Comparison of ENCODE assay signal across 25 mouse cellular contexts in the genomic region with DNA sequence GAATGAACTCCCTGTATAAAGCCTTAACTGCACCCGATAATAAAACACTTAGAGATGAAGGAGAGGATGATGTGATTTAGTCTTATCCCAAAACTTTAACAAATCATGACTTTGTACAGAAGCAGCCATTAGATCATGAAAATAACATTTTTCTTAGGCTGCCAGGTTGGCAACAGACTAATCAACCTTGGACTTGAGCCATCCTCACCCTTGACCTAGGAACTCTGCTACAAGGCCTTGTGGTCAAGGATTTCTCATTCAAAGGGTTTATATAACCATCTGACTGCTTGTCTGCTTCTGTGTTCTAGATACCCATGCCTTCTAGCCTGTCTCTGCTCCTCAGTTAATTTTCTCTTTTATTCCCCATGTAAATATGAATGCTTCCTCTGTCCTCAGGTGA. TPM values are rescaled to one million over a fixed set of nuclear protein-coding genes. Genes with fewer than 3 reads are reported as not detected.
DNase-seq lines count a peak whose midpoint lies in the region.
"Had no signal": no experiment of that assay in that cellular context is flagged by ENCODE, and none has a peak within 500 bp of the region (broad histone marks: within the 10 kb centered on the region; RNA-seq: fewer than 3 reads in every experiment).

No protein-coding gene starts in this region.

- peak; percentile 68 to 92 for DNase-seq in adrenal gland, adult (ENCODE audit: inconsistent age in 2 of 2, low spot score in 1 of 2)
- DNase-seq in adrenal gland, postnatal 4 days (ENCODE audit: low spot score in 2 of 2) = no peak
- peak; percentile 82 for DNase-seq in kidney, adult 9 months
- DNase-seq in kidney, postnatal 10 days = no peak
- DNase-seq in adipocyte (ENCODE audit: low spot score) = peak; percentile 44
- peak; percentile 12 for DNase-seq in adrenal gland, postnatal 25 days
- no peak for DNase-seq in urinary bladder, postnatal 14 days (ENCODE audit: low spot score)
- no peak for DNase-seq in left cerebral cortex, postnatal 14 days (ENCODE audit: low spot score in 2 of 2)
- DNase-seq: cerebellum, adult 18-20 months; cerebellum, postnatal 10 days; gastrocnemius, postnatal 10 days; heart, postnatal 36 days; left cerebral cortex, postnatal 4 days; right cerebral cortex, postnatal 4 days; thymus, adult 18-20 months; thymus, postnatal 25 days had no signal

- intact Hi-C loops in left cerebral cortex, postnatal 14 days (cut with DNase I) = no loop called here

RNA-seq across cellular contexts. Expression of a gene that starts 5.3 kb away (rescaled TPM):
- total RNA-seq in adrenal gland, postnatal 4 days (2021) = 1 to 10 TPM in 1 of 2 experiments, under 1 TPM in 1; 0.53 to 1.2 TPM
- not detected in 2 replicates for total RNA-seq in adrenal gland, postnatal 25 days (2021)
- not detected for total RNA-seq in left cerebral cortex, postnatal 14 days (2021)
- total RNA-seq: CH12.LX; common myeloid progenitor, adult 5-6 weeks; ES-E14; granulocyte monocyte progenitor cell, adult 5-6 weeks; hindbrain, postnatal 0 days; layer of hippocampus, adult 8-10 months; layer of hippocampus, postnatal 25 days; left cerebral cortex, adult 8-10 months; left cerebral cortex, postnatal 4 days; megakaryocyte-erythroid progenitor cell, adult 5-6 weeks had no signal

RNA-seq across cellular contexts. Expression of a gene that starts 37.1 kb away (rescaled TPM):
- total RNA-seq in adrenal gland, postnatal 4 days (2021) = 10 to 100 TPM; 10.9 to 26.2 TPM
- 150 and 217 TPM in 2 replicates for total RNA-seq in adrenal gland, postnatal 25 days (2021)
- not detected for total RNA-seq in left cerebral cortex, postnatal 14 days (2021)
- total RNA-seq: CH12.LX; common myeloid progenitor, adult 5-6 weeks; ES-E14; hindbrain, postnatal 0 days; left cerebral cortex, postnatal 4 days; megakaryocyte-erythroid progenitor cell, adult 5-6 weeks had no signal

RNA-seq across cellular contexts. Expression of a gene that starts 44.8 kb away (rescaled TPM):
- 1 to 10 TPM in 1 of 2 experiments, under 1 TPM in 1; 0.50 to 2.1 TPM for total RNA-seq in adrenal gland, postnatal 4 days (2021)
- 7.5 and 9.8 TPM in 2 replicates for total RNA-seq in adrenal gland, postnatal 25 days (2021)
- total RNA-seq in left cerebral cortex, postnatal 14 days (2021) = not detected
- total RNA-seq: CH12.LX; common myeloid progenitor, adult 5-6 weeks; ES-E14; gastrocnemius, postnatal 10 days; granulocyte monocyte progenitor cell, adult 5-6 weeks; hindbrain, postnatal 0 days; layer of hippocampus, adult 8-10 months; layer of hippocampus, postnatal 25 days; left cerebral cortex, postnatal 4 days; megakaryocyte-erythroid progenitor cell, adult 5-6 weeks had no signal

Comparison
In these comparisons a context has a peak if more than half of its experiments do, and no peak if none do; other contexts are left out.
1. DNase-seq: peak in adrenal gland, adult (2 of 2), kidney, adult 9 months (single experiment), adipocyte (single experiment) and adrenal gland, postnatal 25 days (single experiment); none in adrenal gland, postnatal 4 days (0 of 2), kidney, postnatal 10 days (single experiment), urinary bladder, postnatal 14 days (single experiment) and left cerebral cortex, postnatal 14 days (0 of 2).
2. RNA of a gene that starts 37.1 kb away (total RNA-seq): 150 to 217 TPM in adrenal gland, postnatal 25 days and 10.9 to 26.2 TPM in adrenal gland, postnatal 4 days; not detected in left cerebral cortex, postnatal 14 days; every median in the first group is over 4 times any median in the second.